Mouse (Mus musculus) kidney, embryonic 16.5 days (tissue): Measurements from ENCODE around the gene Rdh11. TPM values are rescaled to one million over a fixed set of nuclear protein-coding genes. Genes with fewer than 3 reads are reported as not detected.

Experiments used
- ATAC-seq: fragments of 200-750 bp; cut with Nextera tagmentation; 2 replicates; pipeline ENCODE4 v1.8.0; 2017; ENCODE audit warnings: moderate TSS enrichment; ENCODE audit not compliant: low FRiP score, low TSS enrichment
- H3K27ac ChIP-seq: fragments of 300-500 bp; sonication (generic); 2 replicates; pipeline ENCODE4 v1.5.1; 2014; ENCODE audit warnings: low read length
- H3K27me3 ChIP-seq: fragments of 300-500 bp; sonication (generic); 2 replicates; pipeline ENCODE4 v1.6.1; 2014; ENCODE audit warnings: low read length, control low read depth, mixed read lengths; ENCODE audit not compliant: insufficient read depth
- H3K36me3 ChIP-seq: fragments of 300-500 bp; sonication (generic); 2 replicates; pipeline ENCODE4 v1.6.1; 2014; ENCODE audit warnings: low read length, control low read depth, mixed read lengths; ENCODE audit not compliant: insufficient read depth
- H3K4me1 ChIP-seq: fragments of 300-500 bp; sonication (generic); 2 replicates; pipeline ENCODE4 v1.6.1; 2014; ENCODE audit warnings: low read length, control low read depth, mixed read lengths; ENCODE audit not compliant: insufficient read depth
- H3K4me2 ChIP-seq: fragments of 300-500 bp; sonication (generic); replicated peaks from 2 replicates; pipeline ENCODE4 v1.6.1; 2014; ENCODE audit warnings: low read depth, low read length
- H3K4me3 ChIP-seq: fragments of 300-500 bp; sonication (generic); 2 replicates; pipeline ENCODE4 v1.5.1; 2014; ENCODE audit warnings: mild to moderate bottlenecking, low read length
- H3K9ac ChIP-seq: fragments of 300-500 bp; sonication (generic); replicated peaks from 2 replicates; pipeline ENCODE4 v1.6.1; 2014; ENCODE audit warnings: low read length
- H3K9me3 ChIP-seq: fragments of 300-500 bp; sonication (generic); 2 replicates; pipeline ENCODE4 v1.6.1; 2016; ENCODE audit warnings: low read length, control low read depth
- WGBS: fragments of 180-500 bp; shearing (Covaris S2); extraction: QIAGEN DNeasy Blood & Tissue Kit; methylation state at CpG from one replicate; pipeline ENCODE4 v1.1.7; 2014; 5-methylcytosine and 5-hydroxymethylcytosine counted together
- polyA plus RNA-seq: library from polyadenylated mRNA; unstranded; fragments of >200 nt; fragmentation: Nextera tagmentation; extraction: Ambion mirVana; gene quantifications from 2 replicates; pipeline ENCODE4 v1.2.1, GENCODE M21; 2015

Rdh11 gene
- polyA plus RNA-seq, result 27.4 and 28.0 TPM in 2 replicates

- Histone ChIP-seq H3K4me1 (peaks cover 12% of the 10 kb centered on the region), H3K4me3 (peak within 1 kb of the TSS; percentile 68), H3K36me3 (peaks cover under 1% of the 10 kb centered on the region; the same call in 1 of the 2 replicates), H3K27me3 (no peaks in the 10 kb centered on the region), H3K9ac (peak within 1 kb of the TSS; percentile 72), H3K4me2 (peak within 1 kb of the TSS; percentile 85), H3K9me3 (no peaks in the 10 kb centered on the region), H3K27ac (no peak within 1 kb of the TSS)
- no peak for ATAC-seq
- WGBS, result 66% methylated on average over 6 of the region's 6 CpGs
Observed at GRCm38 (mm10) chr12:79192193-79192592, at the start of gene Rdh11. Gene Rdh11, minus strand, starts transcription at chr12:79192293.

- H3K9me3 ChIP-seq, result no peaks in the 10 kb centered on the region
- H3K36me3 ChIP-seq, result peaks cover 51% of the 10 kb centered on the region
- H3K4me1 ChIP-seq, result no peaks in the 10 kb centered on the region
- H3K4me2 ChIP-seq, result no peak overlapping the region
- H3K27me3 ChIP-seq, result no peaks in the 10 kb centered on the region
- WGBS, result 89% methylated on average over 11 of the region's 11 CpGs
- no peak overlapping the region for H3K27ac ChIP-seq
- H3K9ac ChIP-seq, result no peak overlapping the region
- ATAC-seq, result no peak
- H3K4me3 ChIP-seq, result no peak overlapping the region
Observed at GRCm38 (mm10) chr12:79235485-79236080, 43.5 kb upstream of the Rdh11 start.

GRCm38 (mm10) chr12:79217511-79217910, 25.4 kb upstream of the Rdh11 start:
- 17% methylated on average over 5 of the region's 5 CpGs for WGBS
- Histone ChIP-seq H3K27ac (peak overlapping the region; percentile 23), H3K4me3 (no peak overlapping the region), H3K9me3 (no peaks in the 10 kb centered on the region), H3K36me3 (no peaks in the 10 kb centered on the region), H3K27me3 (no peaks in the 10 kb centered on the region), H3K4me1 (0 out of 2 replicates have a peak, but pooled peaks cover 3% of the 10 kb centered on the region), H3K4me2 (no peak overlapping the region), H3K9ac (no peak overlapping the region)
- peak; percentile 57; the same call in 1 of the 2 replicates for ATAC-seq

- H3K4me3 ChIP-seq, result no peak overlapping the region
- H3K4me1 ChIP-seq, result peaks cover 3% of the 10 kb centered on the region; the same call in 1 of the 2 replicates
- no peaks in the 10 kb centered on the region for H3K36me3 ChIP-seq
- H3K27ac ChIP-seq, result no peak overlapping the region
- 78% methylated on average over 8 of the region's 8 CpGs for WGBS
- H3K9ac ChIP-seq, result no peak overlapping the region
- no peak overlapping the region for H3K4me2 ChIP-seq
- no peaks in the 10 kb centered on the region for H3K9me3 ChIP-seq
- no peak for ATAC-seq
- H3K27me3 ChIP-seq, result no peaks in the 10 kb centered on the region
Observed at GRCm38 (mm10) chr12:79211447-79211846, 19.4 kb upstream of the Rdh11 start.

- no peak within 1 kb of the TSS for H3K27ac ChIP-seq
- H3K27me3 ChIP-seq, result no peaks in the 10 kb centered on the region
- H3K9ac ChIP-seq, result peak within 1 kb of the TSS; percentile 53
- H3K4me1 ChIP-seq, result peaks cover 3% of the 10 kb centered on the region; the same call in 1 of the 2 replicates
- H3K4me3 ChIP-seq, result peak within 1 kb of the TSS; percentile 51
- ATAC-seq, result peak; percentile 59; the same call in 1 of the 2 replicates
- no peaks in the 10 kb centered on the region for H3K9me3 ChIP-seq
- 3% methylated on average over 13 of the region's 13 CpGs for WGBS
- H3K36me3 ChIP-seq, result no peaks in the 10 kb centered on the region
- peak within 1 kb of the TSS; percentile 89 for H3K4me2 ChIP-seq
Observed at GRCm38 (mm10) chr12:79208703-79209464, 16.8 kb upstream of the Rdh11 start, which contains the start of gene Rdh12. Gene Rdh12, plus strand, starts transcription at chr12:79208914.

- 67% methylated on average over 3 of the region's 3 CpGs for WGBS
- no peaks in the 10 kb centered on the region for H3K27me3 ChIP-seq
- H3K4me2 ChIP-seq, result no peak overlapping the region
- no peak overlapping the region for H3K27ac ChIP-seq
- H3K36me3 ChIP-seq, result no peaks in the 10 kb centered on the region
- no peaks in the 10 kb centered on the region for H3K9me3 ChIP-seq
- H3K9ac ChIP-seq, result no peak overlapping the region
- no peaks in the 10 kb centered on the region for H3K4me1 ChIP-seq
- H3K4me3 ChIP-seq, result no peak overlapping the region
- ATAC-seq, result no peak
Observed at GRCm38 (mm10) chr12:79201882-79202281, 9.8 kb upstream of the Rdh11 start.

GRCm38 (mm10) chr12:79197105-79197504, 5.0 kb upstream of the Rdh11 start:
- H3K27me3 ChIP-seq, result no peaks in the 10 kb centered on the region
- no peaks in the 10 kb centered on the region for H3K4me1 ChIP-seq

GRCm38 (mm10) chr12:79193441-79193840, 1.3 kb upstream of the Rdh11 start:
- H3K36me3 ChIP-seq, result no peaks in the 10 kb centered on the region
- ATAC-seq, result no peak

More at GRCm38 (mm10) chr12:79197105-79197504, 5.0 kb upstream of the Rdh11 start:
- Histone ChIP-seq H3K4me3 (no peak overlapping the region), H3K9ac (no peak overlapping the region), H3K27ac (no peak overlapping the region), H3K36me3 (no peaks in the 10 kb centered on the region), H3K9me3 (no peaks in the 10 kb centered on the region), H3K4me2 (no peak overlapping the region)
- 83% methylated on average over 5 of the region's 5 CpGs for WGBS
- ATAC-seq, result no peak

GRCm38 (mm10) chr12:79191701-79192100, 392 bp downstream of the Rdh11 start:
- 5% methylated on average over 14 of the region's 14 CpGs for WGBS
- peak; percentile 94 for ATAC-seq

More at GRCm38 (mm10) chr12:79193441-79193840, 1.3 kb upstream of the Rdh11 start:
- H3K27ac ChIP-seq, result no peak overlapping the region
- H3K4me2 ChIP-seq, result no peak overlapping the region
- H3K9me3 ChIP-seq, result no peaks in the 10 kb centered on the region
- no peaks in the 10 kb centered on the region for H3K27me3 ChIP-seq
- 3% methylated on average over 3 of the region's 3 CpGs for WGBS
- H3K9ac ChIP-seq, result no peak overlapping the region
- no peak overlapping the region for H3K4me3 ChIP-seq
- peaks cover 12% of the 10 kb centered on the region for H3K4me1 ChIP-seq

More at GRCm38 (mm10) chr12:79191701-79192100, 392 bp downstream of the Rdh11 start:
- H3K9me3 ChIP-seq, result no peaks in the 10 kb centered on the region
- peak overlapping the region; percentile 85 for H3K4me2 ChIP-seq
- H3K36me3 ChIP-seq, result peaks cover 2% of the 10 kb centered on the region; the same call in 1 of the 2 replicates
- H3K4me3 ChIP-seq, result peak overlapping the region; percentile 68
- no peak overlapping the region for H3K27ac ChIP-seq
- H3K4me1 ChIP-seq, result peaks cover 12% of the 10 kb centered on the region
- H3K9ac ChIP-seq, result peak overlapping the region; percentile 72
- no peaks in the 10 kb centered on the region for H3K27me3 ChIP-seq
